In the genomic region with DNA sequence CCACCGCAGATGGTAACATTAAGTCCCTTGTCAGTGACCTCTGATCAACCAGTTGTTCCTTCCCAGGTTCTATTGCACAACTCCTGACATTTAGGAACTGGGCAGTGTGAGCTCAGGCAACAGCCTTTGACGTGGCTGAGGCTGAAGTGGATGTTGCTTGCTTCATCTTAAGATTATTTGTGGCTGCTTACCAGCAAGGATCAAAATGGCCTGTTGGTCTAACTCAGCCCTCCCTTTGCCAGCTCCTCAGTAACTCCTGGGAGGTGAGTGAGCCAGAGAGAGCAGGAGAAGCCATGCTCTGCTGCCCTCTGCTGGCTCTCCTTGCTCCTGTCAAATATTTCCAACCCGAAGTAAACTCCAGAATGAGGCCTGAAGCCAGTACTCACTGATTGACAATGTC, we compare ENCODE assay signal across 9 mouse cellular contexts.
A peak's percentile ranks its signal among the peaks of the same experiment; 100 is the strongest.
DNase-seq lines count a peak whose midpoint lies in the region; ATAC-seq and TF ChIP-seq lines count a peak whose summit lies in the region.
"Had no signal": no experiment of that assay in that cellular context is flagged by ENCODE, and none has a peak within 500 bp of the region (broad histone marks: within the 10 kb centered on the region; RNA-seq: fewer than 3 reads in every experiment).

No protein-coding gene starts in this region.

- TF ChIP-seq CTCF in forebrain, postnatal 0 days (IDR thresholded peaks at IDR 0.05; ENCODE audit: low read depth) = peak; percentile 84

- peak; percentile 89 for DNase-seq in NIH3T3 (ENCODE audit: low read depth)
- DNase-seq in cerebellum, adult 18-20 months = peak; percentile 57 to 58
- DNase-seq in forebrain, postnatal 0 days = peak; percentile 76
- DNase-seq in hindbrain, embryonic 14.5 days (ENCODE audit: low spot score) = peak; percentile 81
- DNase-seq in layer of hippocampus, postnatal 36 days = peak; percentile 34 to 40
- peak; percentile 79 for DNase-seq in right cerebral cortex, postnatal 14 days
- peak; percentile 64 to 79 for DNase-seq in urinary bladder, postnatal 36 days (ENCODE audit: low spot score in 2 of 2)

- H3K4me1 ChIP-seq in forebrain, postnatal 0 days (ENCODE audit: insufficient read depth) = no peaks in the 10 kb centered on the region
- H3K4me1 ChIP-seq in hindbrain, embryonic 14.5 days (replicated peaks; ENCODE audit: control insufficient read depth, insufficient read depth, low read length) = no peaks in the 10 kb centered on the region

- H3K4me2 ChIP-seq in forebrain, postnatal 0 days (ENCODE audit: low read depth) = no peak overlapping the region
- H3K4me2 ChIP-seq in hindbrain, embryonic 14.5 days (replicated peaks) = no peak overlapping the region

- H3K27ac ChIP-seq in forebrain, postnatal 0 days (ENCODE audit: low read depth, low read length) = no peak overlapping the region
- no peak overlapping the region for H3K27ac ChIP-seq in hindbrain, embryonic 14.5 days

- H3K36me3 ChIP-seq in forebrain, postnatal 0 days (ENCODE audit: insufficient read depth) = no peaks in the 10 kb centered on the region
- H3K36me3 ChIP-seq in hindbrain, embryonic 14.5 days (replicated peaks; ENCODE audit: control insufficient read depth, insufficient read depth) = no peaks in the 10 kb centered on the region

- H3K9me3 ChIP-seq in forebrain, postnatal 0 days (ENCODE audit: low read length) = no peaks in the 10 kb centered on the region
- no peaks in the 10 kb centered on the region for H3K9me3 ChIP-seq in hindbrain, embryonic 14.5 days (ENCODE audit: control insufficient read depth, low read length)

- no peak overlapping the region for H3K9ac ChIP-seq in forebrain, postnatal 0 days
- no peak overlapping the region for H3K9ac ChIP-seq in hindbrain, embryonic 14.5 days

- WGBS in forebrain, postnatal 0 days = 39% methylated on average over 3 of the region's 3 CpGs
- 41% methylated on average over 3 of the region's 3 CpGs for WGBS in hindbrain, embryonic 14.5 days

- peak; percentile 69 for ATAC-seq in forebrain, postnatal 0 days
- peak; percentile 55 for ATAC-seq in hindbrain, embryonic 14.5 days (ENCODE audit: low FRiP score)
- peak; percentile 94 for ATAC-seq in megakaryocyte progenitor cell, adult 5-6 weeks (replicated peaks; ENCODE audit: poor library complexity)

- no peaks in the 10 kb centered on the region for H3K27me3 ChIP-seq in forebrain, postnatal 0 days (ENCODE audit: insufficient read depth, low read length)
- no peaks in the 10 kb centered on the region for H3K27me3 ChIP-seq in hindbrain, embryonic 14.5 days (ENCODE audit: control insufficient read depth, insufficient read depth, low read length)

- H3K4me3 ChIP-seq in forebrain, postnatal 0 days (ENCODE audit: low read depth, low read length) = no peak overlapping the region
- no peak overlapping the region for H3K4me3 ChIP-seq in hindbrain, embryonic 14.5 days (replicated peaks; ENCODE audit: low read length)
- H3K4me3 ChIP-seq: megakaryocyte, embryonic 14.5 days had no signal

Comparison
In these comparisons a context has a peak if more than half of its experiments do, and no peak if none do; other contexts are left out.
1. DNase-seq: peak in every context shown above with its lines; median percentile 89 in NIH3T3; 81 in hindbrain, embryonic 14.5 days; 79 in right cerebral cortex, postnatal 14 days; 76 in forebrain, postnatal 0 days; 72 in urinary bladder, postnatal 36 days; 58 in cerebellum, adult 18-20 months; 37 in layer of hippocampus, postnatal 36 days.